Mouse (Mus musculus) cerebellum, adult 8-10 months (tissue): ENCODE measurements around the gene Crls1.

Source experiments
- DNase-seq: peaks from one replicate; pipeline ENCODE4 v3.0.0; 2022

Gene Crls1

DNA sequence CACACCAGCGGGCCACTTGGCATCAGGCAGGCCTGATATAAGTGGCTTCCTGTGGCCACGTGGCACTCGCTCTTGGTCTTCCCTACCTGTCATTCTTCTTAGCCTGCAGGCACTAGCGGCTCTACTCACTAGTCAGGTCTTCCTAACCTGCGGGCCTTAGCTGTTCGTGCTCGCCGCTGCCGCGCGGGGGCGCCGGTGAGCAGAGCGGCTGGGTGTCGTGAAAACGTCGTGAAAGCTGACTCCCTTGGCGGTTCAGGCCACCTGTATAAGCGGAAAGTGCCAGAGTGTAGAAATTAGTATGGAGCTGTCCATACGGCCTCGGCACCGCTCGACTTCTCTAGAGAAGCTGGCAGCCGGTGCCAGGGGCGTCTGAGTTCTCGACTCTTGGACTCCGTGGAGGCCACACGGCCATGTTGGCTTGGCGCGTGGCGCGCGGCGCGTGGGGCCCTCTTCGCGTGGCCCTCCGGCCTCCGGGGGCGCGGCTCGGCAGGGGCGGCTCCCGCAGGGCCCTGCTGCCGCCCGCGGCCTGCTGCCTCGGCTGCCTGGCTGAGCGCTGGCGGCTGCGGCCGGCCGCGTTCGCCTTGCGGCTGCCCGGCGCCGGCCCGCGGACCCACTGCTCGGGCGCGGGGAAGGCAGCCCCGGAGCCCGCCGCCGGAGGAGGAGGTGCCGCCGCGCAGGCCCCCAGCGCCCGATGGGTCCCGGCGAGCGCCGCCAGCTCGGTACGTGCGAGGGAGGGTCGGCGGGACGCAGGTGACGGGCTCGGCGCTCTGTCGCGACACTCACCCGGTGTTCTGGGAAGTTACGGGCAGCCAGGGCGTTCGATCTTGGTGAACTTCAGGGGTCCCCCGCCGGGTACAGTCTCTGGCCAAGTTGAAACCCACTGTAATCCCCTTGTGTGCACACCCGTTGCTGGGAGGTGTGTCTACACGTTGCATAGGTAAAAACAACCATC lies at the start of gene Crls1:
Gene Crls1, plus strand, starts transcription at position 260 of the 952 bp plus-strand sequence.
- peak; percentile 99 for DNase-seq

DNA sequence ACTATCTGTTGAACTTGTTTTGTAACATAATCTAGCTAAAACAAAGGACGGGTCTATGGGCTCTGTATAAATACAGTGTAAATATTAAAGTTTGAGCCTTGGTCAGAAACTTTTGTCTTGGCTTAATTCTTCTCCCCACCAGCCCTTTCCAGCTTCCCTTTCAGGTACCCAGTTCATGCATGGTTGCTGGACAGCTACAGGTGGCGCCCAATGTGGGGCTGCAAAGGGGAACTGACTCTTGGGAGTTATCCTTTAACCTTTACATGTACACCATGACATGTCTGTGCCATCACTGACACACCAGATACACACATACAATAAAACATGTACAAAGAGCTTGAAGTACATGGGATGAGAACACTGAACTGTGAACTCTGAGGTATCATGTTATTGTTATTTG lies 43.5 kb upstream of the Crls1 start:
- no peak for DNase-seq

DNA sequence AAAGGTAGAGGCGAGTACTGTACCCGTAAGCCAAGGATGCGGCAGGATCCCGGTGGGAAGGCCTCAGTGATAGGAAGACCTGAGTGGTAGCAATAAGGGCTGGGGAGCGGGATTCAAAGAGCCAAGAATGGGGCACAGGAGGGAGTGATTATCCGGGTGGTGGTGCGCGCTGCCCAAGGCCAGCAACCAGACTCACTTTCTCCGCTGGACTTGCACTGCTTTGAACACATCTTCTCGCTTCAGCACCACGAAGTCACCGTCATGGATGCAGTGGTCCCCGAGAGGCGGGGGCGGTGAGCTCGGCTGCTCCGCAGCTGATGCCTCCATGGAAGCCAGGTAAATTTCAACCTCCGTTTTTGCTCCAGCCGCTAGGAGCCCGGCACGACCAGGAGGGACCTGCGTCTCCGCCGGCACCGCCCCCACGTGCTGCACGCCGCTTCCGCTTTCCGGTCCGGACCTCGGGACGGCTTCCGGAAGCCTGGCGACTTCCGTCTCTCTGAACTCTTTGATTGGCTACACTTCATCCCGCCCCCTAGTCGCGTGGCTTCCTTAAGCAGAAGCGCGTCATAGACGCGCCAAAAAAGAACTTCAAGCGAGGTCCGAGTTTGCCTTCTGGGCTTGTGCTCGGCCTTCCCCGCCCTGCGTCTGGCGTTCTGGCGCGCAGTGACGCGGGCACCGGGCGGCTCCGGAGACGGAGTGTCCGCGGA lies 30.7 kb upstream of the Crls1 start, which contains the start of the genes Trmt6 and Mcm8:
Gene Trmt6, minus strand, starts transcription at position 448 of the 707 bp plus-strand sequence.
Gene Mcm8, plus strand, starts transcription at position 534 of the 707 bp plus-strand sequence.
- DNase-seq, result peak; percentile 86

DNA sequence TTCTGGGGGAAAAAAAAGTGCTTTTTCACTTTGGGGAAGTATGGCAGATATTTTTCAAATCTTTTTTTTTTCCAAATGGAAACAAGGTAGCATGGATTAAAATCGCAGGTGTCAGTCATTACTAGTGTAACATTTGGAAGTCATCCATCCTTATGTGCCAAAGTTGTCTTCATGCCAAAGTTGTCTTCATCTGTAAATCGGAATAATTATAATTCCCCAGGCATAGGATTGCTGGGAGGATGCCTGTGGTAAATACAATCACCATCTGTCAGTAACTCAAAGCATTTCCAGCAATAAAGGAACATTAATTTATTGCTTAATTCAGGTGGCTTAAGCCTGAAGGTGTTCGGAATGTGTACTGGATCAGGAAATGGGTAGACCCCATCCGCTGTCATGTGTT lies 5.4 kb upstream of the Crls1 start:
- no peak for DNase-seq

DNA sequence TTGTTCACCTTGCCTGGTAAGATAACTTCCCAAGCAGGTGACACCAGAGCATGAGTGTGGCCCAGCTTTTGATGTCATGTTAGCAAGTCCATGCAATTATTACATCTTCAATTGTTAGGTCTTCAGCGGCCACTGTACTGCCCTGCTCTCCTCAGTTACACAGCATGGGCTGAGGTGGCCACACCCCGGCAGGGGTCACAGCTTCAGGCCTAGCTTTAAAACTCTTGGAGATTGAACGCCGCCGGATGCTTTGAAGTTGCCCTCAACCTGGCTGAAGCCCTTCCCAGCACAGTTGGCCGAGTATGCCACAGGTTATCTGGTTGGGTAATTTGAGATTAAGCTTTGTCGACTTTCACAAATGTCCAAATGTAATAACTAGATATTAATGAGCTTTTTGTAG lies 1.1 kb downstream of the Crls1 start:
- peak; percentile 10 for DNase-seq

DNA sequence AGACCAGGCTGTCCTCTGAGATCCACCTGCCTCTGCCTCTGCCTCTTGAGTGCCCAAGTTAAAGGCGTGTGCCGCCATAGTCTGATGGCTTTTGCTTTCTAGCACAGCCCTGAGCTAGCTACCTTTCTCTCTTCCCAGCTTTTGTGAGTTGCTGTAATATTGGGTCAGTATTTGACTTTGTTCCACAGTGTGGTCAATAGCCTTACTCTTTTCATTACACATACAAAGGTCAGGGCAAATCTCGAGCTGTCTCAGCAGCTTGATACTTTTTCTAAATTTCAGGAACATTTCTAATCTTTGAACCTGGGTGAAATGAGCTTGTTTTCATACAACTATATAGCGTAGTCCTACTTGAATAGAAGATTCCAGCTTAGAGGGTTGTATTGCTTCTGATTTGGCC lies 1.9 kb downstream of the Crls1 start:
- DNase-seq, result no peak

DNA sequence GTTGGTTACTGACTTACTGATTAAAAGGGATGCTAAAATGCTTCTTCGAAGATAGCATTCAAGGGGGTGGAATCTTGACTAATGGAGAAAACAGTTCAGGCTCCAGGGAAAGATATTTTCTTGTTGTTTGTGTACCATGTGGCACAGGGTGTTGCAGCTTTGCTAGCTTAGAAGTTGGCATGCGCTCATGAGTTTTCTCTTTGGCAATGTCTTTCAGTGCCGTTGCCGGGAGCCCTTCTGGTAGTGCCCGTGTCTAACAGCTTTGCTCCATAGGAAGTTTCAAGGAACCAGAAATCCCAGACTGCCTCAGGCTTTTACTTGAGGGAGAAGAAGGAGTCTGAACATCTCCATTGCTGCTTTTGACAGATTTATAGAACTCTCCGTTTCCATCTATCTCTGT lies 2.7 kb downstream of the Crls1 start:
- no peak for DNase-seq

DNA sequence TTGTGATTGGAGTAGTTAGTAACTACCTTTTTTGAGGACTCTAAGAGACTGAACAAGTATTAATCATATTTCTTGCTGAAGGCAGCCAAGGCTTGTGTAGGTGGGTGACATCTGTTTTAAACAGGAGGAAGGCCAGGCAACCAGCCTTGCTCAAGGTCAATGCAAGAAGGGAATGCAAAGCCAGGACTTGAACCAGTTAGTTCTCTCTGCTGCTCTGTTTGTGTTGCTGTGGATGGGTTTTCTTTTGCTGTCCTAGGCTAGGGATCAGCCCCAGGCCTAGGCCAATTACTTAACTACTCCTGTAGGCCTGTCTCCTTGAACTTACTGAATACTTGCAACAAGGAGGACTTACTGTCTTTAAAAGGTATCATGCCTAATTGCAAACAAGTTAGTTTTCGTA lies 6.6 kb downstream of the Crls1 start:
- DNase-seq, result no peak

DNA sequence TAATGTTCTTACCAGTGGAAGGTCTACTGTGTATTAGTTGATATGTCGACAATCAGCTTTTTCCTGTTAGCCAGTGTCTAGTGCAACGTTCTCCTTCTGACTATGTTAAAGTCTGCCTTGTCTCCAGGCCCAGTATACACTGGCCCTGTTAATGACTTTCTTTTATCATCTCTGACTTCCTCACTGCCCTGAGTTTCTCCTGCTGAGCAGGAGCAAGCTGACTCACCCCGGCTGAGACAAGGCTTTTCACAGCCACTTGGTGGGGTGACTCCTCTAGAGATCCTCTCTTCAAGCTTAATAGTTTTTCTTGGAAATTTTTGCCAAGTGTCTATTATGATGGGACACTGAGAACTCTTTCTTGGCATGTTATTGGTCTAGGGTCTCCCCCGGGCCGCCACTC lies 9.9 kb downstream of the Crls1 start:
- no peak for DNase-seq

DNA sequence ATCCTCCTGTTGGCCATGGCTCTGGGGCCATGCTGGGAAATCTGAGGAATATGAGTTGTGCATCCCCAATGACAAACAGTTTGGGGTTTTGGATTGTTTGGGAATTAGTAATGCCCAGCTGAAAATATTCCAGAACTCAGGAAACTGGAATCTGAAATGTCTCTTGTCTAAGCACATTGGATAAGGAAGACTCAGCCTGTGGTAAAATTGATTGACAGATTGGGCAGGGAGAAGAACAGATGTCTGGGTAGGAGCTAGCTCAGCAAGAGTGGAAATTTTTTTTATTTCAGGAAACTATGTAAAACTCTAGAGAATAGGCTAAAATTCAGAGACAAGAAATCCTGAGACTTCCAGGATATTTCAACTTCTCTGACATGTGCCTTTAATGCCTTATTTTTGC lies 14.0 kb downstream of the Crls1 start:
- DNase-seq, result no peak

DNA sequence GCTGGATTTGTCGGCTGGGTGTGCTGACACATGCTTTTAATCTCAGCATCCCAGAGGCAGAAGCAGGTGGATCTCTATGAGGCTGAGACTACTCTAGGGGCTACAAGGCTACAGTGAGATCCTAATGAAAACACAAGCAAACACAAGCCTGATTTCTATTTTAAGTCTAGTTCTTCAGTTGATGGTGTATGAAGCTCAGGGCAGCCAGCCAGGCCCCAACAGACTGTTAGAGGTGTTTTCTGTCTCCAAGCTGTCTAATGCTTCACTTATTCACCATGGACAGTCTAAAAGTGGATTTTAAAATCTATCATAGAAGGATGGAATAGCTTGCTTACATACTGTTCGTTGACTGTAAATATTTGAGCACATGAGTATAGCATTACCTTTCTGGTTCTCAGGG lies 15.0 kb downstream of the Crls1 start:
- no peak for DNase-seq

DNA sequence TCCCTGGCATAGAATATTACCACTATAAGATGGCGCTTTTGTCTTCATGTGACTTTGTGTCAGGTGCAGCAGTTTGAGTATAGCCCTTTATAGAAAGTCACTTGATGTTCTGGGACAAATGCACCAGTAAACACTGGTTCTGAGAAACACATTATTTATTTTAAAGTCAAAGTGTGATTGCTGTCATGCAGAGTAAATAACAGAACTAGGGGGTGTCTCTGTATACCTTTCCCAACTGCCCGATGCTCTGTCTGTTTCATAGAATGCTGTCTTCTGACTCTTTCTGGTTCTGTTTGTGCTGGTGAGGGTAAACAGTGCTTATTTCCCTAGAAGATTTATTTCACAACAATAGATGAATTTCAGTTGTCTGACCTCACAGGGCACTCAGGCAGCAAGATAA lies 16.9 kb downstream of the Crls1 start:
- DNase-seq, result no peak

DNA sequence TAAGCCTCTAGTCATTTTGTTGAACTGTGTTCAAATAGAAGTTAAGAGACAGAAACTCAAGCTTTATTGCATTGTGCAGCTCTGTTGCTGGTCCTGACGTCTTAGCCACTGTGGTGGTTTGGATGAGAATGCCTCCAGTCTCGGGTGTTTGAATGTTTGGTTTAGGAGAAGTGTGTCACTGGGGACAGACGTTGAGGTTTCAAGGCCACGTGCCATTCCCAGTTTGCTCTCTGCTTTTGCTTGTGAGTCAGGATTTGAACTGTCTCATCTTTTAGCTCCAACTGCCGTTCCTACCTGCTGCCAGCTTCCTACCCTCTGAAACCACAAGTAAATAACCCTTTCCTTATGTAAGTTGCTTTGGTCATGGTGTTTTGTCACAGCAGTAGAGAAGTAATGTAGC lies 21.1 kb downstream of the Crls1 start:
- no peak for DNase-seq

DNA sequence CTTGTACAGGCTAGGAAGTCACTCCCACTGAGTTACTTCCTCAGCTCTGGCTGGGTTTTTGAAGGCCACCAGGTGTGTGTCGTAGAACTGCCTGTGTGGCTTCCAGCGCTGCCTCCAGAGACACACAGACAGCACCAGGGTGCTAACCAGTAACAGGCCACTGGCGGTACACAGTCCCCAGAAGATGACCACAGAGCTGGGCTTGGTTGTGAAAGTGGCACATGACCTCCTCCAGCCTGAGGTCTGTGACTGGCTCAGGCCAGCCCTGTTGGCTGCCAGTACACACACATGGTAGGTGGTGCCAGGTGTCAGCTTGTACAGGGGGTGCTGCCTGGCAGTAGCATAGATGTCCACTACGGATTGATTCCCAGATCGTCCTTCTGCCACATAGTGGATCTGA lies 23.2 kb downstream of the Crls1 start:
- DNase-seq, result no peak

DNA sequence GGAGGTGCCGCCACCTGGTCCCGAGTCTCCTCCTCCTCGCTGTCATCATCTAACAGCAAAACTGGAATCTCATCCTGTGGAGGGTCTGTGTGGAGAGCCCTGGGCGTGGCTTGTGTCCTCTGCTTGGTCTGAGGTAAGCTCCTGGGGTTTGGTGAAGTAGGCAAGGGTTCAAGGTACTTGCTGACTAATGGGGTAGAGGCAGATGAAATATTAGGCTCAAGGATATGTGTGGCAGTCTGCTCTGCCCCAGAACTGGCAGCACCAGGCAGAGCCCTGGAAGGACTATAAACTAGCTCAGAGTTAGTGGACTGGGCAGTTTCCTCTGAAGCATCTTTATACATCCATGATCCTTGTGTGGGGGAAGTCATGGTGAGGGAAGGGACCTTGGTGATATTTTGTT lies 23.8 kb downstream of the Crls1 start:
- DNase-seq, result no peak

DNA sequence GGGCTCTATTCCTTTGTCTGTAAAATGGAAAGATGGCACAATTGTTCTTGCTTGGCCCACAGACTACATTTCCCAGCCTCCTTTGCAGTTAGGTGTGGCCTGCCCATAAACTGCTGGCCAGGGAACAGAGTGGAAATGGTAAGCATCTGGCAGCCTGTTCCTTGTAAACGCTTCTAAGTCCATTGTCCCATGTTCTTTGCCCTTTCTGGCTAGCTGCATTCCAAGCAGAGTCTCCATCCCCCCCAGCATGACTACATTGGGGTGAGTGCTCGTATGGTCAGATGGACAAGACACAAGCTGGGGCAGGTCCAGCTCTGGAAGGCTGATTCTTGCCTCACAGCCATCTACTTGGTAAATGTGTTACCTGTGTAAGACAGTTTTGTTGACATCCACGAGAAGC lies 25.2 kb downstream of the Crls1 start:
- DNase-seq, result no peak

DNA sequence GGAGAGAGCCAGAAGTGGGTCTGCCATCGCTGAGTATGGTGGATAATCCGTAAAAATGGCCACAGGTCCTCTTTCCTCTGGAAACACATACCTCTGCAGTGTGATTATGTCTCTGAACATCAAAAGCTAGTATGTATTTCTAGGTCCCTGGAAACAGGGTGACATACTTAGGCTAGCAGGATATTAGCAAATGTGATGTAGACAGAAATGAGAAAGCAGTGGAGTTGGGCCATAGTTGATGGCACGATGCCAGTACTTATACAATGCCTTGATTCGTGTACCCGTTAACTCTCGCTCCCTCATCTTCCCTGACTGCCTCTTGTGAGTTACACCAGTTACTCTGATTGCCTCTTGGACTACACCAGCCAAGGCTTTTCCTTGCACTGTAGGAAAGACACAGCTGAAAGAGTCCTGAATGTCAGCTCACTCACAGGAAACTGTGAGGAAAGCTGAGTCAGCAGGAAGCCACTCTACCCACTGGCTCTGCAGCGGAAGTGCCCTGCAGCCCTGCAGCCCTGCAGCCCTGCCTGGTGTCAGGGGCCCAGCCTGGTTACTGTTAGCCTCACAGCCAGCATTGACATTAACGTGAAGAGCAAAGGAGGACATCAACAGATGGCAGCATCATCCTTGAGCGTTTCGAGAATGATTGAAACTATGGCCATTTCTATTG lies 27.3 kb downstream of the Crls1 start:
- no peak for DNase-seq

DNA sequence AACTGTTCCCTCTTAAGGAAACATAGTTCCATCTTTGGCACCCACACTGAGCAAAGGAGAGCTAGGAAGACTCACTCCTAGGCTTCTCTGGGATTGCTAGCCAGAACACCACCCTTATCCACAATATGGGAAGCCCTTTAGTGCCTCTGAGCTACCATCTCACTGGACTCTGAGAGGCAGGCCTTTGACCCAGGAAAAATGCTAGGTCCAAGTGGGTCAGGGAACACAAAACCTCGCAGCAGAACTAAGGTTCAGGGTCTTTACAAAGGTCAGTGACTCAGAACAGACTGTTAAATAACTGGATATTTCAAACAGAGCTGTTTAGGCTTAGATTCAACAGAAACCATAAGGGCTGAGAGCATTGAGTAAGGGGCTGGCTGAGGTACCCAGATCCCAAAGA lies 30.5 kb downstream of the Crls1 start:
- no peak for DNase-seq

DNA sequence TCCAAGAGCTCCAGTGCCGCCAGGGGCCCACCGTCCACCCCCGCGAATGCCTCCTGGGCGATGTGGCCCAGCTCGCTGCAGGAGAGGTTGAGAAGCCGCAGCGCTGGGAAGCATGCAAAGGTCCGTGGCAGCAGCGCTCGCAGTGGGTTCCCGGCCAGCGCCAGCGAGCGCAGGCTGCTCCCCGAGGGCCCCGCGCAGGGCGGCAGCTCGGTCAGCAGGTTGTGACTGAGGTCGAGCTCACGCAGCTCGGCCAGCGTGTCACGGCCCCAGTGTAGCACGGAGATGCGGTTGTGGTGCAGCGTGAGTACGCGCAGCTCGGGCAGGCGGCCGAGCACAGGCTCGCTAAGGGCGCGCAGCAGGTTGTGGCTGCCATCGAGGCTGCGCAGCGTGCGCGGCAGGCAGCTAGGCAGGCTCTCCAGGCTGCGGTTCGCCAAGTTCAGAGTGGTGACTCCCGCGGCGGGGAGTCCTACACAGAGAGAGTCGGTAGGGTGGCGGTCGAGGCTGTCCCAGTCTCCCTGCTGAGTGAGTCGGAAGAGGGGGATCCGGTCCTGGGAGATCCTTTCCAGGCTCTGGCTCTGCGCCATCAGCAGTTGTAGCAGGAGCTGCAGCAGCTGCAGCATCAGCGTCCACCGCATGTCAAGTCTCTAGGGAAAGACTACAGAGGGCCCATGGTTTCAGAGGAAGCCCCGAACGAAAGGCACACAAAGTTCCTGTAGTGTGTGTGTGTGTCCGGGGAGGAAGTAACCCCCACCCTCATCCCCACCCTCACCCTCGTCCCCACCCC lies 33.0 kb downstream of the Crls1 start:
- DNase-seq, result no peak

DNA sequence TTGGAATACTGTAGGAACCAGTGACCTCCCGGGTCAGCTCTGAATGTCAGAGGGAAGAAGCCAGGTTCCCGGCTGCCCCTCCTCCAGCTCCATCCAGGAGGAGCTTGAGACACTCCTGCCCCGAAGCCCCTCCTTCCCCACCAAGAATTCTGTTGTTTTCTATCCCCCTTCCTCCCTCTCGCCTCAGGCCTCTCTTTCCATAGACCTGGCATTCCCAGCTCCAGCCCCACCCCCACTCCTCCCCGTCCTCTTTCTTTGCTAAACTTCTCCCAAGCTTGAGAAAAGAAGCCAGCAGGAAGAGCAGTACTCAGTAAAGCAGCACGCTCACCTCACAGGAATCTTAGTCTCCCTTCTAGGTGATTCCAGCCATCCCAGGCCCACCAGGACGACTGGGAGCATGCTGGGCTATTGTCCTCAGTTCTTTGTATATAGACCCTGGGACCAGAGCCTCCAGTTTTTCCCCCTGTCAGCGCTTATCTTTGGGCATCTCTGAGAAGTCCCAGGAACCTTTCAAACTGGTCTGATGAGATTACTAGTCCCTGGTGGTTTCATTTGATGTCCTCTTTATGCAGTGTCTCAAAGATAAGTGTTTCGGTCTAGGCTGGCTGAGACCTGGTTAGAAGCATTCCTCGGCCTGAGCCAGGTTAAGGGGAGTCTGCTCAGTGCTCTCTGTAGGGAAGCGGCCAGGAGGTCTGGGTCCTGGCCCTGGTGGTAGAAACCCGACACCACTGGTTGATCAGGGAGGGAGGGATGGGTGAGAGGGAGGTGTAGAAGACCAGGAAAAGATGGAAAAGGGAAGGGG lies 34.6 kb downstream of the Crls1 start, which contains the start of gene Lrrn4:
Gene Lrrn4, minus strand, starts transcription at position 48 of the 802 bp plus-strand sequence.
- DNase-seq, result no peak

DNA sequence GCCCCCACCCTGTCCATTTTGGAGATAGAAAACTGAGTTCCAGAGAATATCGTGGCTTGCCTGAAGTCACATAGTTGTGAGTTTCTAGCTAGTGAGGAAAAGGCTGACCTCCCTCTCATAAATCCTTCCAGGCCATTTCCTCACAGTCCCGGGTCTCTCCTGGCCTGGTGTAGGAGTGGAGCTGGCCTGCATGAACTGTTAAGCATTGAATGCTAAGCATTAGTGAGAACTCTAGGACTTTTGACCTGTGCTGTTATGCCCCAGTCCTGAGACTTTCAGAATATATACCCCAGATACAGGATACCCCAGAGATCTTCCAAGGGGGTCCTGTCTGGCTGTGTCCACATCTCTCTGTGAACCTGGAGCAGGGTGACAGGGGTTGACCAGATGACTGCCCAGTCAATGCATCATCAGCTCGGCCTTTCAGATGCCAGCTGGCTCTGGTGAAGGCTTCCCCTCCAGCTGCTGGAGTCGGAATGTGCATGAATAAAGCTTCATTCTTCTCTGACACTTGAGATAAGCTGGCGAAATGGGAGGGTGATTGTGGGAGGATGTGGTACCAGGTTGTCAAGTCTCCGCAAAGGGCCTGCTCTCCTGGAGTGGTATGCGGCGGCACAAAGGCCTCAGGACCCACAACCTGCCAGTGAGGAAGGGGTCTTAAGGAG lies 38.0 kb downstream of the Crls1 start:
- DNase-seq, result no peak
